Mouse (Mus musculus) kidney, postnatal 36 days (tissue): Measurements from ENCODE around the gene Xaf1.

ENCODE experiments used
- DNase-seq, 2 experiments: peaks; one replicate each; pipeline ENCODE4 v3.0.0; 2021 to 2022; ENCODE audit warnings: mixed read lengths in 2 of 2

Xaf1 gene

GRCm38 (mm10) chr11:72301334-72301733 is at the start of gene Xaf1:
Gene Xaf1, plus strand, starts transcription at chr11:72301629.
- DNase-seq: peak; percentile 76 to 79

- no peak for DNase-seq
Observed at GRCm38 (mm10) chr11:72255629-72256028, 45.8 kb upstream of the Xaf1 start.

DNA sequence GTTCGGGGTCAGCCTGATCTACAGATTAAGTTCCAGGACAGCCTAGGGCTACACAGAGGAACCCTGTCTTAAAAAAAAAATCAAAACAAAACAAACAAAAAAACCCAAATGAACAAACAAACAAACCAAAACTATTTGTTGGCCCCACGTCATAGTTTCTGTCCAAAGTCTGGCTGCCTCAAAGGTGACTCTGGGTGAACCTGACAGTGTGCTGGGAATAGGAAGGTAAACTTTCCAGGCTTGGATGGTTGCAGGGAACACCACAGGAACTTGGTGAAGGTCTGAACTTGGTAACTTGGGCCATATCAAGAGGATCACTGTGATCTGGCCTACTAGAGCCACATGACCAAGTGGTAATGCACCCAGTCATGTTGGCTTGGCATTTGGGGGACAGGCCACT is 45.0 kb upstream of the Xaf1 start:
- no peak for DNase-seq

DNA sequence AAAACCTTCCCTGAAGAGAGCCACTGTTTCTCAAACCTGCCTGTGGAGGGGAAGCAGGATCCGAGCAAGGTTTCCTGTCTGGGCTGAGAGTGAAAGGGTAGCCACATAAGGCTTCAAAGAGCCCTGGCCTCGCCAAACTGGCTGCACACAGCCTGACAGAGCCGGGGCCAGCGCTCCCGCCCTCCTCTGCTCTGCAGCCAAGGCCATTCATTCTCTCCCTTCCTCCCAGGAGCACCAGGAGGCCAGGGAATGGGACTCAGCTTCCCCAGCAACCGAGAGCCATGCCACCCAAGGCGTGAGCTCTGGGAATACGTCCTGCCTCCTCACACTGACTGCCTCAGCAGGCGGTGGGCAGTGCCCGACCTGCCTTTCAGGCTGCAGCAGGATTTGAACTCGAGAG is 35.9 kb upstream of the Xaf1 start:
- DNase-seq: no peak

- DNase-seq: peak; percentile 61 to 81
Observed at GRCm38 (mm10) chr11:72266207-72266959, 35.0 kb upstream of the Xaf1 start.

GRCm38 (mm10) chr11:72266960-72267560 is 34.4 kb upstream of the Xaf1 start, which contains the start of gene Slc13a5:
Gene Slc13a5, minus strand, starts transcription at chr11:72267222.
- peak in 1 of 2 experiments; percentile 68 for DNase-seq

- DNase-seq: no peak
Observed at GRCm38 (mm10) chr11:72271761-72272160, 29.7 kb upstream of the Xaf1 start.

DNA sequence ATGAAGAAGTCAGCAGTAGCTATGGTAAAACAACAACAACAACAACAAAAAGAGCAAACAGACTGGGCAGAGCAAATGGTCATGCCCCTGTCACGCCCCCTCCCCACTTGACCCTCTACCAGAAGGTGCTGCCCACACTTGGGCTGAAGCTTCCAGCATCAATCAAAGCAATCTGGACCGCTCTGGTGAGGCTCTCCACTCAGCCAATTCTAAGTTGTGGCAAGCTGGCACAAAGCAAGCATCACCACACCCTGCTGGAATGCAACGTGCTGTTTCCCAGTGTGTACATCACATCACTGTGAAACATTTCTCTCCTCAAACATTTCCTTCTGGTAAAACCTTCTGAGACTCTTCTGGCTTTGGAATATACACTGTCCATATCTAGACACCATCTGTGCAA is 28.1 kb upstream of the Xaf1 start:
- no peak for DNase-seq

DNA sequence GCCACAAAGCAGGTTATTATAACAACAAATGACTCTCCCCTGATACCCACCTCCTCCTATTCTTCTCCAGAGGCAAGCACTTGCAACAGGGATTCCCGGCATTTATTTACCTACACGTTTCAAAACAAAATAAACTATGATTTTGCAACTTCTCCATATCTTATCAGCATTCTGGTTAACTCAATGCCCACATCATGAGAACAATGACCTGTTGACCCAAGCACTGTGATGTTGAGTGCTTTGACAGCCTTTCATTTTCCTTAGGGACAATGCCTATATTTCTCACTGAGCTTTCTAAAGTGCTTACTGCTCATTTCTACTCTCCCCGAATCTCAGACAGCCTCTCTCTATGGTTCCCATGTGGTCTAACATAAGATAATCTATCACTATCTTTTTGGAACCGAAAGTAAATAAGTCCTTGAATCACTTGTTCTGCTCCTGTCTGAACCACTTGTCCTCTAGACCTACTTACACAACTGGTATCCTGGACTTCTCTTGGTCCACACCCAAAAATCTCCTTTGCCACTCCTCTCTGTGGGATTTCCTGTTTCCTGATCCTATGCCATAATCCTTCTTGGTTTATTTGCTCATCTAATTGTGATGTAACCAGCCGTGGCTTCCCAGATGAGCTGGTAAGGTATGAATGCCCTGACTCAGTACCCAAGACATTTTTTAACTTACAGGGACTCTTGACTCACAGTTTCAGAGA is 20.1 kb upstream of the Xaf1 start:
- DNase-seq: no peak

- DNase-seq: peak; percentile 42 to 56
Observed at GRCm38 (mm10) chr11:72281852-72282400, 19.5 kb upstream of the Xaf1 start.

DNA sequence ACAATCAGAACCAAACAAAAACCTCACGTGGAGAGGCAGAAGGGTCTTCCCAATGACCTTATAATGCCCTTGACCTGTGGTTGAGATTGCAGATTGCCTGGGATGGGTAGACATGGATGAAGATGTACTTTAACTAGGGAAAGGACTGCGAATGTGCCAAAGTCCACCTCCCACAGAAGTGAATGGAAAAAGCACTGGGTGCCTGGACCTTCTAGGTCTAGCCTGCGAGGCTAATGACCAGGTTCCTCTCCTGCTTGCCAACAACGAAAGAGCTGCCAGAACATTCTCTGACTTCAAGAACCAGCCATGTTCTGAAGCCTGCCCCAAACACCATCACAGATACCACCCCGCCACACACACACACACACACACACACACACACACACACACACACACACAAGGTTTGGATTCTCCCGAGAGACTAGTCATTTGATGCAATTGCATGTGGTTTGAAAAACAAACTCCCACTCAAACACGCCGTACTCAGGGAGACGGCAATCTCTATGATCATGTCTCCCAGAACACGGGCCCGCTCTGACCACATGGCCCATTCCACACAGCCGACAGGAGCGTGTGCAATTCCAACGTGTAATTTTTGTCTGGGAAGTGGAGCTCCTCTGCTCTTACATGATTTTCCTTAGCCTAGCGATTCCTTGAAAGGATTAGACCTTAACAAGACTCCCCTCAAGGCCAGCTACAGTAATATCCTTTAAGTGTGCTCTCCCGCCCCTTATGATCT is 17.8 kb upstream of the Xaf1 start:
- DNase-seq: peak; percentile 31 to 71

DNA sequence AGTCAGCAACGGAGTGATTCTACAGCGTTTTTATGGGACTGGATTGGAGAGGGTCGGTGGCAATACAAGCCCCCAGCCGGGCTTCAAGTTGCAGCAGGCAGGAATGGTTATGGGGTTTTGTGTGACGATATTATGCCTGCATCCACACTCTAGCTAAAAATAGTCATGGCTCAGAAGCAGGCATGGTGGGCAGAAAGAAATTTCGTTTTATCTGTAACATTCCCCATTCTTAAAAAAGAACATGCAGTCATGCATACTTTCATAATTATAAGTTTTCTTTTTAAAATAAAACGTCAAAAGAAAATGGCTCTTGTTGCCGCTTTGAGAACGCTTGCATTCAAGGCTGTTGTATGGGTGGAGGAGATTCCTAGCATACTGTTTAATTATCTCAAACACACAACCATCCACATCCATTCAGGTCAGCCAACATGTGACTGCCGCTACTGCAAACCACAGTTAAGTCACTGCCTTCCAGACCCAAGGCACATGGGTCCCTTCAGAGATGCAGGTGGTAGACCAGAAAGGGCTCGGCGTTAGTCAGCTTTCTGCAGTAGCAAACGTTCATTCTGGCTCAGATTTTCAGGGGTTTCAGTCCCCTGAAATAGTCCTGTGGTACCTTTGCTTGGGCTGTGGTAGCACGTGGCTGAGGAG is 16.8 kb upstream of the Xaf1 start:
- DNase-seq: no peak

DNA sequence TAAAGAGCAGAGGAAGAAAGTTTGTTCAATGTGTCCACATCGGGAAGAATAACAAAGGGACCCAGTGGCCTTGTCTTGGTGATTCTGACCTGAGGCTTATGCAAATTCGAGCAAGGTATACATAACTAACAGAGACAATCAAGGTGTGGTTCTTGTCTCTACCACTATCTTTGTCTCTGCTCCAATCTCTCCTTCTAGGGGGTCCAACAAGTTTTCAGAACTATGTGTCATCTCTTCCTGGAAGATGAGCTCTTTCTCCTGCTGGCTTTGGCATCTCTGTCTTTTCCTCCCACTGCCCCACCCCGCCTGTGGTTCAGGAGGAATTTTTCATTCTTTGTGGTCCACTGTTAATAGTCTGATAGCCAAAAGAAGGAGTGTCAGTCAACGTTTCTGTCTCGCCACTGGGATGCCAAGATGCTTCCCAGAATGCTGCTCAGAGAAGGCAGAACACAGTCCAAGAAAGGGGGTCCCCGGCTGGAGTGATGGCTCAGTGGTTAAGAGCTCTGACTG is 15.4 kb upstream of the Xaf1 start:
- no peak for DNase-seq

DNA sequence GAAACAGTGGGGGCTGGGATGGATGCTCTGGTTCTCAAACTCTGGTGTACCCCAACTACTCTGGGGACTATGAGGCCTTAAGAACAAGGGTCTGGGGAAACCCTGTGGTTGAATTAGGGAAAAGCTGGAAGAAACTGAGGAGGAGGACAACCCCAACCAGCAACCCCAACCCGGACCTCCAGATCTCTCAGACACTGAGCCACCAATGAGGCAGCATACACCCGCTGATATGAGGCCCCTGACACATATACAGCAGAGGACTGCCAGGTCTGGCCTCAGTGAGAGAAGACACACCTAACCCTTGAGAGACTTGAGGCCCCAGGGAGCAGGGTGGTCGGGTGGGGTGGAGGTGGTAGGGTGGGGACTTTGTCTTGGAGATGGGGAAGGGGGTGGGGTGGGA is 14.8 kb upstream of the Xaf1 start:
- no peak for DNase-seq

DNA sequence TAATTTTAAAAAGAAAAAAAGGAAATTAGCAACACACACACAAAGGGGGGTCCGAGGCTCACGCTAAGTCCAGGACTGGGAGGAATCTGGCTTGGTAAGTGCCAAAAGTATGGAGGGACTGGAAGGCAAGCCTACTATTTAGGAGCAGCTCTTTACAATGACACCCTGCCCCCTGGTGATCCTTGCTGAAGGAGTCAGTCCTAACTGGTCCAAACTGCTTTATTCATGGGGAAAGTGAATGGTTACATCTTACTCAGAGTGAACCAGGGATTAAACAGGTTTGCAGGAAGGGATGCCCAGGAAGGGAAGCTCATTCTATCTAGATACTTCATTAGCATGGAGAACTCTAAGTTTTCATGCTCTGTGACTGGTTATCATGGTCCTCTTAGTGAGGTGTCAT is 14.3 kb upstream of the Xaf1 start:
- DNase-seq: no peak

GRCm38 (mm10) chr11:72287543-72287942 is 13.9 kb upstream of the Xaf1 start:
- DNase-seq: no peak

- DNase-seq: no peak
Observed at GRCm38 (mm10) chr11:72293116-72293515, 8.3 kb upstream of the Xaf1 start.

- peak; percentile 67 to 76 for DNase-seq
Observed at GRCm38 (mm10) chr11:72302230-72302629, 801 bp downstream of the Xaf1 start.

GRCm38 (mm10) chr11:72307461-72307860 is 6.0 kb downstream of the Xaf1 start:
- DNase-seq: no peak

DNA sequence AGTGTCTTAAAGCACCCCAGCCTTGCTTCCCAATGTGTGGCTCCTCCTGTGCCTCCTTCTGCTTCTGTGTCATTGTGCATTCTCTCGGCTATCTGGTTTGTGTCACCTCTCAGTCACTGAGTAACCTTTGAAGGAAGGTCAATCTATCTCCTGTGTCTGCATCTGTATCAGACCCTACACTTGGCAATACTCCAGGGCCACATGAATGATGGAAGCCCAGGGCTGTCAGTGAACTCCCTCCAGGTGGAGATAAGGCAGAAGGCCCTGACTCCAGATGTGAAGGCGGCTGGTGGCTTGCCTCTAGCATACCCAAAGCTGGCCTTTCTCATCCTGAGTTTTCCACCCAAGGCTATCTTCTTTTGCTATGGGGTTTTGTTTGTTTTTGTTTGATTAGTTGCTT is 7.6 kb downstream of the Xaf1 start:
- DNase-seq: no peak

DNA sequence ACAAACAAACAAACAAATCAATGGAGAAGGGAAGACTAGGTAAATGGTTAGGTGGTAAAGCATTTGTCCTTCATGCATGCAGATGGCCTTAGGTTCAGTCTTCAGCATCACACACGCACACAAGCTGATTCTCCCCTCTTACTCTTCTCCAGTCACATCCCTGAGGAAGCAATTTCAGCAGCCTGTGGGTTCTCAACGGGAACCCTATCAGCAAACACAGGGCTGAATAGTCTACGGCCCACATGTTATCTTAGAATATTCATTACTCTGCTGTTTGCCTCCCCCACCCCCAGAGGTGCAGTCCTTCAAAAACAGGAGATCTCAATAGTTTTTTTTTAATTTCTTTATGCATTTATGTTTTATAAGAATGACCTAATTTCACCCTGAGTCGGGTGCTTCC is 9.1 kb downstream of the Xaf1 start:
- DNase-seq: no peak

GRCm38 (mm10) chr11:72311355-72312001 is 10.0 kb downstream of the Xaf1 start:
- DNase-seq: no peak
